Mouse (Mus musculus): ENCODE results near the gene Mepce.

DNA sequence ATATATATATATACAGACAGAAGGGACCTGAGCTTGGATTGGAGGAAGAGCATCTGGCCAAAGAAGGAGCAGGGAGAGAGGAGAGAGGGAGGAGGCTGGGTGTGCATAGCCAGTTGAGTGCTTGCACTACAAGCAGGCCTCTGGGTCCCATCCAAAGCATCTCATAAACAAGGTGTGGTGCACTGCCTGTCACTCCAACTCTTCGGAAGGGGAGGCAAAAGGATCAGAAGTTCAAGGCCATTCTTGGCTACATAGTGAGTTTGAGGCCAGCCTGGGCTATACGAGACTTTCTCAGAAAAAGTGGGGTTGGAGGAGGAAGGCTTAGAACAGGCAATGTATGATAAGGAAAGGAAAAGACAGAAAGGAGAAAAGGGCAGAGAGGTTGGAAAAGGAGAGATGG is 38.5 kb upstream of the Mepce start:
- no peak for TF ChIP-seq TBP (conservative IDR thresholded peaks at IDR 0.05; ENCODE audit: low read depth, low read length)
- no peak for TF ChIP-seq POLR2A (IDR thresholded peaks at IDR 0.05; ENCODE audit: low read depth, low read length)
- TF ChIP-seq CTCF (conservative IDR thresholded peaks at IDR 0.05 in 1 of 2, IDR thresholded peaks at IDR 0.05 in 1 of 2; ENCODE audit: low read depth in 2 of 2, low read length in 2 of 2) = no peak
- TF ChIP-seq EP300 (IDR thresholded peaks at IDR 0.05; ENCODE audit: low read length) = no peak
- no peak for TF ChIP-seq ZMIZ1 (IDR thresholded peaks at IDR 0.05; ENCODE audit: low read depth, low read length)

Data from CH12.LX (cell line).